Mouse (Mus musculus) heart, adult 2 months (tissue): Measurements from ENCODE around the gene Cda.

ENCODE experiments used
- CTCF ChIP-seq: fragments of 200-600 bp; IDR thresholded peaks from 2 replicates; pipeline ENCODE4 v1.8.1; 2022; ENCODE audit warnings: antibody characterized with exemption, mild to moderate bottlenecking, moderate library complexity
- POLR2A ChIP-seq: fragments of 200-500 bp; IDR thresholded peaks from 2 replicates; pipeline ENCODE4 v1.6.1; 2011; ENCODE audit warnings: mild to moderate bottlenecking, low read depth, low read length, control low read depth; ENCODE audit not compliant: insufficient read depth

- TF ChIP-seq CTCF (no peak), POLR2A (0 out of 2 replicates have a peak, but pooled peaks have one; percentile 31)
Observed at GRCm38 (mm10) chr4:138319508-138319907, 48.3 kb downstream of the Cda start.
